Mouse (Mus musculus): ENCODE measurements around the gene Crlf3. TPM values are rescaled to one million over a fixed set of nuclear protein-coding genes. Genes with fewer than 3 reads are reported as not detected.

Gene Crlf3
- polyA plus RNA-seq (2012; rRNA removed; ENCODE audit: low replicate concordance): 1.6 and 4.8 TPM in 2 replicates

GRCm38 (mm10) chr11:80080826-80081728, at the start of gene Crlf3:
TSS of gene Crlf3 (minus strand) at chr11:80080991.

DNA sequence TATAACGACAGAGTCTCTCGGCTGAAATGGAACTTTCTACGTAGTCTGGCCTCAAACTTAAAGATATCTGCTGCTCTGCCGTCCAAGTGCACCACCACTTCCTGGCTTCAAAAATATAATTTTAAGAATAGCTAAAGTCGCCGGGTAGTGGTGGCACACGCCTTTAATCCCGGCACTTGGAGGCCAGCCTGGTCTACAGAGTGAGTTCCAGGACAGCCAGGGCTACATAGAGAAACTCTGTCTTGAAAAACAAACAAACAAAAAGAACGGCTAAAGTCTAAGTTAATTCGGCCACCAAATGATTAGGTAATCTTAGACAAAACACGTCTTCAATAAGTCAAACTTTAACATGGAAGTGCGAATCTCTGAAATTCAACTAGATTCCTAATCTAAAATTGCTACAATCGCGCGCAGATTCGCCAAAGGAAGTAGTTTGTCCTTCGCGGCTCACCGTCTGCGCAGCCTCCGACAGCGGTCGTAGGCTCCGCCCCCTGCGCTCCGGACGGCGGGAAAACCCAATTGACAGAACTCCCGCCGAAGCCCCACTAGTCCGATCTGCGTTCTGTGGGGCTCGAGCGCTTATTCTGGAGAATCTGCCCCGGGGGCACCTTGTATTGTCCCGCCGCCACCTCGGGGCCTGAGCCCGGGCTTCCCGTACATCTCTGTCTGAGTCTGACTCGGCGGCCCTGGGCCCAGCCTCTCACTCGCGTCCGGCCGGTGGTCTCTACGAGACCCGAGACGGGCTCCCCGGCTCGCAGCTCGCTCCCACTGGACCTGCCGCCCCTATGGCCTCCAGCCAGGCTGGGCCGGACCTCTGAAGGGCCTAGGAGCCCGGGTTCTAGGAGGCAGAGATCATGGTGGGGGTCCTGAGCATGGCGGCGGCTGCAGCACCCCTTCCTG, 8.4 kb upstream of the Crlf3 start, which contains the start of gene Atad5:
Gene Atad5, plus strand, starts transcription at position 484 of the 900 bp plus-strand sequence.

Other genes starting within 250 kb of the Crlf3 start
- gene Utp6, start 118.6 kb downstream of the Crlf3 start, polyA plus RNA-seq (2012; rRNA removed; ENCODE audit: low replicate concordance): 0.70 and 1.1 TPM in 2 replicates
- 0.85 and 1.5 TPM in 2 replicates for gene Suz12, start 87.9 kb downstream of the Crlf3 start, polyA plus RNA-seq (2012; rRNA removed; ENCODE audit: low replicate concordance)
- 0.08 and 0.29 TPM in 2 replicates for gene Atad5, start 8.4 kb upstream of the Crlf3 start, polyA plus RNA-seq (2012; rRNA removed; ENCODE audit: low replicate concordance)
- 0.84 and 1.6 TPM in 2 replicates for gene Tefm, start 61.2 kb upstream of the Crlf3 start, polyA plus RNA-seq (2012; rRNA removed; ENCODE audit: low replicate concordance)
- 17.0 and 21.3 TPM in 2 replicates for gene Adap2, start 73.1 kb upstream of the Crlf3 start, polyA plus RNA-seq (2012; rRNA removed; ENCODE audit: low replicate concordance)
- 3.5 and 5.1 TPM in 2 replicates for gene Rnf135, start 102.9 kb upstream of the Crlf3 start, polyA plus RNA-seq (2012; rRNA removed; ENCODE audit: low replicate concordance)
- gene Rhot1, start 128.0 kb upstream of the Crlf3 start, polyA plus RNA-seq (2012; rRNA removed; ENCODE audit: low replicate concordance): 0.98 and 1.6 TPM in 2 replicates
- 0.82 and 0.98 TPM in 2 replicates for gene Rhbdl3, start 219.9 kb upstream of the Crlf3 start, polyA plus RNA-seq (2012; rRNA removed; ENCODE audit: low replicate concordance)